Mouse (Mus musculus): Measurements from ENCODE around the gene Atp10a. TPM values are rescaled to one million over a fixed set of nuclear protein-coding genes. Genes with fewer than 3 reads are reported as not detected.

Gene Atp10a
- polyA plus RNA-seq (2011; ENCODE audit: insufficient read depth, insufficient read length, low read depth, missing spikeins), result 9.9 and 10.3 TPM in 2 replicates

DNA sequence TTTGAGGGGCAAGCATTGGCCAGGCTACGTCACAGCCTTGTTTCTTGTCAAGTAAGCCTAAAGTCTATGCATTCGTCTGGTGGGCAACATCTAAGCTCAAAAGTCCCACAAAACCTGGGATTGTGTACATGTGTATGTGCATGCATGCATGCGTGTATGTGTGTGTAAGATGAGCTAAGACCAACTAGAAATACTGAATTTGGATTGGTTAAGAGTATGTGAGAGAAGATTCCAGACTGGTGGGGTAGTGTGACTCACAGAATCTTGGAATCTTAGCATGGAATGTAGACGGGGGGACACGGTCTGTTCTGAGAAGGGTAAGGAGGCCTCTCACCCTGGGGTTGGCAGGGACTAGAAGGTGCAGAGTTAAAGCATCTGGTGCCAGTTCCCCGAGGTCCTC lies at the start of gene Atp10a:
Gene Atp10a (plus strand): TSS at position 301 of the 400 bp plus-strand sequence.
- H3K4me3 ChIP-seq (ENCODE audit: low read depth, low read length), result no peak within 1 kb of the TSS
- TF ChIP-seq POLR2A (IDR thresholded peaks at IDR 0.05; ENCODE audit: insufficient read depth, low read length), result no peak
- no peak for TF ChIP-seq CTCF (IDR thresholded peaks at IDR 0.05; ENCODE audit: low read depth, low read length)
- TF ChIP-seq EP300 (IDR thresholded peaks at IDR 0.05; ENCODE audit: insufficient read depth, low read depth, low read length), result no peak
- H3K9ac ChIP-seq (ENCODE audit: low read depth, poor library complexity, severe bottlenecking), result no peak within 1 kb of the TSS
- no peaks in the 10 kb centered on the region for H3K4me1 ChIP-seq (ENCODE audit: control insufficient read depth, insufficient read depth, low read length)
- H3K27me3 ChIP-seq (ENCODE audit: control insufficient read depth, insufficient read depth, low read length, poor library complexity, severe bottlenecking), result peaks cover 4% of the 10 kb centered on the region; the same call in 1 of the 2 replicates
- 0 out of 2 replicates have a peak, but pooled peaks cover 3% of the 10 kb centered on the region for H3K9me3 ChIP-seq (replicated peaks; ENCODE audit: control insufficient read depth, insufficient read depth, low read length, poor library complexity, severe bottlenecking)
- no peak within 1 kb of the TSS for H3K27ac ChIP-seq (ENCODE audit: insufficient read depth, low read length)
- H3K36me3 ChIP-seq (ENCODE audit: control insufficient read depth, insufficient read depth, low read length, poor library complexity, severe bottlenecking), result no peaks in the 10 kb centered on the region

DNA sequence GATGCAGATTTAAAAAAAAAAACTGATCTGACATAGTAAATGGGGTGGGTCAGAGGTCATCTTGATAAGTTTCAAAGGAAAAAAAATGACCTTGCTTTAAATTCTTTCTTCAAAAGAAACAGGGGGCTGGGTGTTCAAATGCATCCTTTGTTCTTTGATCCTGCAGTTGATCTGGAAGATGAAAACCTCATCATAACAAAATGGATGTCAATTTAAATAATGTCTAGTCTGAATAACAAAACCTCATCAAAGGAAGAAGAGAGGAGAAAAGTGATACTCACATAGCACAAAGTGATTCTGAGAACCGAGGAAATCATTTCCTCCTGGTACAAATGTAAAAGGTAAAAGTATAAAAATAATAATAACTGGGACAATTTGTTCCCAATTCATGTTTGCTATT lies 37.9 kb upstream of the Atp10a start:
- H3K27me3 ChIP-seq (ENCODE audit: control insufficient read depth, insufficient read depth, low read length, poor library complexity, severe bottlenecking), result no peaks in the 10 kb centered on the region
- H3K36me3 ChIP-seq (ENCODE audit: control insufficient read depth, insufficient read depth, low read length, poor library complexity, severe bottlenecking), result no peaks in the 10 kb centered on the region
- H3K4me3 ChIP-seq (ENCODE audit: low read depth, low read length), result no peak overlapping the region
- H3K4me1 ChIP-seq (ENCODE audit: control insufficient read depth, insufficient read depth, low read length), result no peaks in the 10 kb centered on the region
- no peak overlapping the region for H3K27ac ChIP-seq (ENCODE audit: insufficient read depth, low read length)
- no peak overlapping the region for H3K9ac ChIP-seq (ENCODE audit: low read depth, poor library complexity, severe bottlenecking)
- no peaks in the 10 kb centered on the region for H3K9me3 ChIP-seq (replicated peaks; ENCODE audit: control insufficient read depth, insufficient read depth, low read length, poor library complexity, severe bottlenecking)
- no peak for TF ChIP-seq EP300 (IDR thresholded peaks at IDR 0.05; ENCODE audit: insufficient read depth, low read depth, low read length)
- TF ChIP-seq POLR2A (IDR thresholded peaks at IDR 0.05; ENCODE audit: insufficient read depth, low read length), result no peak
- no peak for TF ChIP-seq CTCF (IDR thresholded peaks at IDR 0.05; ENCODE audit: low read depth, low read length)

DNA sequence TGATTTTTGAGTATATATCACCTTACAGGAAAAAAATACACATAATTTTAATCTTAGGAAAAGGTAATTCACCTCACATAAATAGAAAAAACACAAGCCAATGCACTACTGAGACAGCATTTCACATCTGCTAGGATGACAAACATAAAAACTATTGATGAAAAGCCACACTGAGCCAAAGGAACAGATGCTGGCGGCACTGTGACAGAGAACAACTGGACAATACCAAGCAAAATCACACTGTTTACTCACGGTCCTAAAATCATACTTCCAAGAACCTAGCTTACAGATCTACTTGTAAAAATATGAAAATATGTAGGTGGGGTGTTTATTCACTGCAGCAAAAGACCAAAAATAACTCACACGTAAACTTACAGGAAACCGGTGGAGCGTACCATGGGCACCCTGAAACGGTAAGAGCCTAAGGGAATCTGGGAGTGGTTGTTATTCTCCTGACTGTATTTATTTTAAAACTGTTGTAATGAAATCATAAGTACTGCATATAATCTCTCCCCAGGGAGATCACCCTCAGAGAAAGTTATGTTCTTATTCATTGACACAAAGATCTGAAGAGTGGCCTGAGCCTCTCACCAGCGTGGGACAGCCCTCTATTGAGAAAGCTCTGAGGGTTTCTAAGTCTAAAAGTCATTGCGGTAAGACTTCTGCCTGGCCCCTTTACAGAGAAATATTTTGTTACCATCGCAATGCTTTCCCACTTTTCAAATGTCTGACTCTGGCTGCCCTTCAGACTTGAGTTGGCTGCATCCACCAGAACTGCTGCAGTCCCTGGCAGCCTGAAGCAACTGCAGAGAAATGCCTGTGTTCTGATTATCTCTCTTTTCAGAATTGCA lies 29.4 kb upstream of the Atp10a start:
- Histone ChIP-seq H3K4me1 (ENCODE audit: control insufficient read depth, insufficient read depth, low read length) (no peaks in the 10 kb centered on the region), H3K36me3 (ENCODE audit: control insufficient read depth, insufficient read depth, low read length, poor library complexity, severe bottlenecking) (no peaks in the 10 kb centered on the region), H3K27ac (ENCODE audit: insufficient read depth, low read length) (no peak overlapping the region), H3K9ac (ENCODE audit: low read depth, poor library complexity, severe bottlenecking) (no peak overlapping the region), H3K4me3 (ENCODE audit: low read depth, low read length) (no peak overlapping the region), H3K9me3 (replicated peaks; ENCODE audit: control insufficient read depth, insufficient read depth, low read length, poor library complexity, severe bottlenecking) (no peaks in the 10 kb centered on the region), H3K27me3 (ENCODE audit: control insufficient read depth, insufficient read depth, low read length, poor library complexity, severe bottlenecking) (no peaks in the 10 kb centered on the region)
- no peak for TF ChIP-seq EP300 (IDR thresholded peaks at IDR 0.05; ENCODE audit: insufficient read depth, low read depth, low read length)
- no peak for TF ChIP-seq CTCF (IDR thresholded peaks at IDR 0.05; ENCODE audit: low read depth, low read length)
- no peak for TF ChIP-seq POLR2A (IDR thresholded peaks at IDR 0.05; ENCODE audit: insufficient read depth, low read length)

DNA sequence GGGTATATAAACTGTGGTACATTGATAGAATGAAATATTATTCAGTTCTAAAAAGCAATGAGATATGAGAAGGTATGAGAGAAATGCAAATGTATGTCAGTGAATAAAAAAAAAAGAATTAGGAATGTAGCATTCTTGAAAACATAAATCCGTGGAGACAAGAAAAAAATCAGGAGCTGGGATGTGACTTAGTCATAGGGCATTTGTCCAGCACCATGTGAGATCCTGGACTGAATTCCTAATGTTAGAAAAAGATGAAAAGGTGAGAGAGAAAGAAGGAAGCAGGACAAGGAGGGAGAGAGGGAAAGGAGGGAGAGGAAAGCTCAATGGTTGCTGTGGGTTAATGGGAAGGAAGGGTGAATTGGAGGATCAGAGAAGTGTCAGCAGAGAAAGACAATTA lies 28.6 kb upstream of the Atp10a start:
- TF ChIP-seq EP300 (IDR thresholded peaks at IDR 0.05; ENCODE audit: insufficient read depth, low read depth, low read length) (no peak), CTCF (IDR thresholded peaks at IDR 0.05; ENCODE audit: low read depth, low read length) (no peak), POLR2A (IDR thresholded peaks at IDR 0.05; ENCODE audit: insufficient read depth, low read length) (no peak)
- Histone ChIP-seq H3K27me3 (ENCODE audit: control insufficient read depth, insufficient read depth, low read length, poor library complexity, severe bottlenecking) (no peaks in the 10 kb centered on the region), H3K4me1 (ENCODE audit: control insufficient read depth, insufficient read depth, low read length) (no peaks in the 10 kb centered on the region), H3K4me3 (ENCODE audit: low read depth, low read length) (no peak overlapping the region), H3K27ac (ENCODE audit: insufficient read depth, low read length) (no peak overlapping the region), H3K9me3 (replicated peaks; ENCODE audit: control insufficient read depth, insufficient read depth, low read length, poor library complexity, severe bottlenecking) (no peaks in the 10 kb centered on the region), H3K36me3 (ENCODE audit: control insufficient read depth, insufficient read depth, low read length, poor library complexity, severe bottlenecking) (no peaks in the 10 kb centered on the region), H3K9ac (ENCODE audit: low read depth, poor library complexity, severe bottlenecking) (no peak overlapping the region)

DNA sequence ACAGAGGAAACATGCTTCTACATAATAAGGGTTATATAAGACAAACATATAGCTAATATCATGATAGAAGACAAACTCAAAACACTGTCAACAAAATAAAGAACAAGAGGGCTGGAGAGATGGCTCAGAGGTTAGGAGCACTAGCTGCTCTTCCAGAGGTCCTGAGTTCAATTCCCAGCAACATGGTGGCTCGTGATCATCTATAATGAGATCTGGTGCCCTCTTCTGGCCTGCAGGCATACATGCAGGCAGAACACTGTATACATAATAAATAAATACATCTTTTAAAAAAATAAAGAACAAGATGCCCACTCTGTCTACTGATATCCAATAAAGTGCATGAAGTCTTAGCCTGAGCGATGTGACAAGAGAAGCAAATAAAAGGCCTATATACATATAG lies 26.7 kb upstream of the Atp10a start:
- no peak overlapping the region for H3K4me3 ChIP-seq (ENCODE audit: low read depth, low read length)
- H3K9ac ChIP-seq (ENCODE audit: low read depth, poor library complexity, severe bottlenecking), result no peak overlapping the region
- no peaks in the 10 kb centered on the region for H3K4me1 ChIP-seq (ENCODE audit: control insufficient read depth, insufficient read depth, low read length)
- H3K36me3 ChIP-seq (ENCODE audit: control insufficient read depth, insufficient read depth, low read length, poor library complexity, severe bottlenecking), result no peaks in the 10 kb centered on the region
- H3K27me3 ChIP-seq (ENCODE audit: control insufficient read depth, insufficient read depth, low read length, poor library complexity, severe bottlenecking), result no peaks in the 10 kb centered on the region
- H3K27ac ChIP-seq (ENCODE audit: insufficient read depth, low read length), result no peak overlapping the region
- TF ChIP-seq CTCF (IDR thresholded peaks at IDR 0.05; ENCODE audit: low read depth, low read length) (no peak), EP300 (IDR thresholded peaks at IDR 0.05; ENCODE audit: insufficient read depth, low read depth, low read length) (no peak), POLR2A (IDR thresholded peaks at IDR 0.05; ENCODE audit: insufficient read depth, low read length) (no peak)
- H3K9me3 ChIP-seq (replicated peaks; ENCODE audit: control insufficient read depth, insufficient read depth, low read length, poor library complexity, severe bottlenecking), result no peaks in the 10 kb centered on the region

DNA sequence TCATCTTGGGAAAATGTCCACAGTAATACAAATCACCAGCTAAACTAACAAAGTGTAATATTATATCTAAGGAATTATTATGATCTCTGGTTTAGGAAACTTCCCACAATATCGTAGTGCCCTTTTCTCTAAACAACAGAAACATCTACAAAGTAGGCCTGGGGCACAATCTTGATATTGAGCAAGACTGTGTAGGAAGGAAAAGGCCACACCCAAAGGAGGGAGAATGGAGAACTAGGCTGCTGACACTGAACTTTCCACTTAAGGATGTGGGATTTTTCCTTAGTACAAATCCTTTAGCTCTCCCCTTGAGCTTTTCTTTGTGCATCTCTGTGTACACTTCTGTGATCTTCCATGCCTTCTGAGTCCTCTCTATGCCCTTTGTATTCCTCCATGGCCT lies 22.3 kb upstream of the Atp10a start:
- Histone ChIP-seq H3K9ac (ENCODE audit: low read depth, poor library complexity, severe bottlenecking) (no peak overlapping the region), H3K36me3 (ENCODE audit: control insufficient read depth, insufficient read depth, low read length, poor library complexity, severe bottlenecking) (no peaks in the 10 kb centered on the region), H3K27me3 (ENCODE audit: control insufficient read depth, insufficient read depth, low read length, poor library complexity, severe bottlenecking) (no peaks in the 10 kb centered on the region), H3K27ac (ENCODE audit: insufficient read depth, low read length) (no peak overlapping the region), H3K4me1 (ENCODE audit: control insufficient read depth, insufficient read depth, low read length) (no peaks in the 10 kb centered on the region), H3K4me3 (ENCODE audit: low read depth, low read length) (no peak overlapping the region), H3K9me3 (replicated peaks; ENCODE audit: control insufficient read depth, insufficient read depth, low read length, poor library complexity, severe bottlenecking) (no peaks in the 10 kb centered on the region)
- TF ChIP-seq CTCF (IDR thresholded peaks at IDR 0.05; ENCODE audit: low read depth, low read length) (no peak), EP300 (IDR thresholded peaks at IDR 0.05; ENCODE audit: insufficient read depth, low read depth, low read length) (no peak), POLR2A (IDR thresholded peaks at IDR 0.05; ENCODE audit: insufficient read depth, low read length) (no peak)

All from ES-Bruce4 (cell line).